Mouse (Mus musculus) kidney, postnatal 25 days (tissue): ENCODE results near the gene Src.
"Not testable (repeated sequence)": the region's sequence is repeated elsewhere in the genome, so short reads cannot be mapped to it uniquely, and the experiment has no call there.

ENCODE experiments used
- DNase-seq, 2 experiments: peaks; one replicate each; pipeline ENCODE4 v3.0.0; 2021; ENCODE audit warnings: mixed read lengths in 2 of 2

Src gene

GRCm38 (mm10) chr2:157479858-157480568, 61.8 kb downstream of the Src start:
- peak; percentile 52 to 63 for DNase-seq

- no peak for DNase-seq
Measured at GRCm38 (mm10) chr2:157482729-157483128, 64.5 kb downstream of the Src start.

DNA sequence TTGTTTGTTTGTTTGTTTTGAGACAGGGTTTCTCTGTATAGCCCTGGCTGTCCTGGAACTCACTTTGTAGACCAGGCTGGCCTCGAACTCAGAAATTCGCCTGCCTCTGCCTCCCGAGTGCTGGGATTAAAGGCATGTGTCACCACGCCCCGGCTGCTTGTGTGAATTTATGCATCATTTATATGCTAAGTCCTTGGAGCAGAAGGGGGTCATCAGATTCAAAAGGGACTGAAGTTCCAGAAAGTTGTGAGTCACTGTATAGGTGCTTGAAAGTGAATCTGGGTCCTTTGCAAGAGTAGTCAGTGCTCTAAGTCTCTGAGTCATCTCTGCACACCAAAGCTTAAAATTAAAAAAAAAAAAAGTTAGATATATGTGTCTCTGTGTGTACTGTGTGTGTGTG, 68.3 kb downstream of the Src start:
- not testable (repeated sequence) for DNase-seq

GRCm38 (mm10) chr2:157486981-157487656, 68.9 kb downstream of the Src start:
- no peak for DNase-seq

- no peak for DNase-seq
Measured at GRCm38 (mm10) chr2:157487733-157488175, 69.5 kb downstream of the Src start.

- DNase-seq, result no peak
Measured at GRCm38 (mm10) chr2:157493240-157493639, 75.0 kb downstream of the Src start.

DNA sequence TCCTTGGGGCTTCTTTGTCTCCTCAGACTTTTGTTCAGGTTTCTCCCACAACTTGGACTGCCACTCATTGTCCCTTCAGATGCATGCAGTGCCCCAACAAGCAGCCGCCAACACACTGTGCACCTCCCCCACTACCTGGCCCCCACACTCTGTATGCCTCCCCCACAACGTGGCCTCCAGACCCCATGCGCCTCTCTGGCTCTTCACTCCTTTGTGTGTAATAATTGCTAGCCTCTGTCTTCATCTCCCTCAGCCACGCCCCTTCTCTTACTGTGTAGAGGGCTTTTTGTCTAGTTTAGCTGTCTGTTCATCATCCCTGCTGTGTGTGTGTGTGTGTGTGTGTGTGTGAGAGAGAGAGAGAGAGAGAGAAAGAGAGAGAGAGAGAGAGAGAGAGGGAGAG, 80.3 kb downstream of the Src start:
- DNase-seq, result no peak

DNA sequence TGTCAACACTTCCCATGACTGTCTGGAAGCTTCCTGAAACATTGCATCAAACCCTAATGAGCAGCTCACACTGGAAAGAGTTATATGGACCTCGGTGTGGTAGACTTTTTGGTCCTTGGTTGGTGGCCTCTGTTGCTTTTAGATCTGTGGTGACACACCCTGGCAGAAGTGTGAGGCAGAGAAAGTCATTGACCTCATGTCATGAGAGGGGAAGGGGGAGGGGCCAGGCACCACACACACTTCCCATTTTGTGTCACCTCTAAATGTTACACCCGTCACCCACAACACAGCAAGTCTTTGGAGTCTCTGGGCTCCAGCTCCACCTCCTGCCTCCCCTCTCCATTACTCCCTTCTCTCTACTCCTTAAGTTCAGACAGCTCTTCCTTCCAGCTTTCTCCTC, 82.1 kb downstream of the Src start:
- DNase-seq, result no peak

DNA sequence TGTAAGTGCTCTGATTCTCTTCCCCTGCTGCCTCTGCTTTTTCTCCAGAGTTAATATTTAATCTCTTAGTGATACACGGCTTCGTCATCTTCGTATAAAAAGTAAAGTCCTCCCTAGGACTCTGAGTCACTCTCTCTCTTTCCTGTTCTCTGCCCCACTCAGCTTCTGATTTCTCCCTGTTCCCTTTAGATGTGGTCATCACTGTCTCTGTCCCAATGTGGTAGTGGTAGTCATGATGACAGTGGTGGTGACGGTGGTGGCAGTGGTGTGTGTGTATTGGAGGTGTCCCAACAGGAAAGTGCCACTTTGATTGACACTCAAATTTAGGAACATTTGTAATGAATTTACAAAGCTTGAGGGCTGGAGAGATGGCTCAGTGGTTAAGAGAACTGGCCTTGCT, 83.1 kb downstream of the Src start:
- DNase-seq, result no peak

DNA sequence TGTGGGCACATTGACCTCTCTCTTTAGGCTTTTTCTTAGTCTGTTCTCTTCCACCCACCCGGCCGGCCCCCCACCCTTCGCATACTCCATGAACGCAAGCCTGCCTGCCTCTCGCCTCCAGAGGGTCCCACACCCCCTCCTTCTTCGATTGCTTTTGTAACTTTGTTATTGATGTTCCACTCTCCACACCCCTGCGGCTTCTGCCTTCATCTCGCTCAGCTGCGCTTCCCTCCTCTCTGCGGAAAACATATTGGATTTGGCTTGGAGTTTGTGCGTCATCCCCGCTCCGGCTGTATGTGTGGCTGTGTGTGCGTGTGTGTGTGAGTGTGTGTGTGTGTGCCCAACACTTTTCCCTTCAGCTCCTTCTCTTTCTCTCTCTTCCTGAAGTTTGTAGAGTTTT, 88.5 kb downstream of the Src start:
- no peak for DNase-seq

DNA sequence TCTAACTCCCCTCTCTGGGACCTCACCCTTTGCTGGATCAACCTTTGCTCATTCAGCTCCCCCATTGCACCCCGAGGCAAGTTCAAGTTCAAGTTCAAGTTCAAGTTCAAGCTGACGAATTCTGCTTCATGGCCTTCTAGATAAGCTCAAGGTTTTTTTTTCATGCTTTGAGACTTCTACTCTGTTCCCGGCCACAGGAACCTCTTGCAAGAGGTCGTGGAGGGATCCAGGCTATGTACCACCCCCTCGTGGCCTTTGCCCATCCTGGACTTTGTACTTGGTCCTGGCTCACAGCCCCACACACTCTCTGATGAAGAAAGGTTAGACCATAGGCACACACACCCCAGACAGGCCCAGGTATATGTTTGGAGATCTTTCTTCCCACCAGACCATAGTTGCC, 90.9 kb downstream of the Src start:
- peak; percentile 63 to 83 for DNase-seq

DNA sequence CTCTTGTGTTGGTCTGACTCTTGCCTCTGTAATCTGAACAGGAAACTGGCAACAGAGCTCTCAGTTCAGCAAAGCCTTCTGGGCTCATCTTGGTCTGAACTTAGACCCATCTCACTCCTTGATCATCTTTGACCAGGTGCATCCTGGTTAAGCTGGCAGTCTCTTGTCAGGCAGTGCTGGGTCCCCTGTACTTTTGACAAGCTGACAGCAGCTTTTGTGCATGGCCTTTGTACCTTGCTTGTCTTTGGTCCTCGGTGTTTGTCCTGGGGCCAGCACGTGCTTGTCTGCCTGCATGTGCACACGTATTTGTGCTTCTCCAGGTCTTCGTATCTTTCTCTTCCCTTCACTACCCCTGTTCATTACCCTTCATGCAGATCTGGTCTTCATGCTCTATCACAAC, 91.8 kb downstream of the Src start:
- peak; percentile 24 to 57 for DNase-seq

DNA sequence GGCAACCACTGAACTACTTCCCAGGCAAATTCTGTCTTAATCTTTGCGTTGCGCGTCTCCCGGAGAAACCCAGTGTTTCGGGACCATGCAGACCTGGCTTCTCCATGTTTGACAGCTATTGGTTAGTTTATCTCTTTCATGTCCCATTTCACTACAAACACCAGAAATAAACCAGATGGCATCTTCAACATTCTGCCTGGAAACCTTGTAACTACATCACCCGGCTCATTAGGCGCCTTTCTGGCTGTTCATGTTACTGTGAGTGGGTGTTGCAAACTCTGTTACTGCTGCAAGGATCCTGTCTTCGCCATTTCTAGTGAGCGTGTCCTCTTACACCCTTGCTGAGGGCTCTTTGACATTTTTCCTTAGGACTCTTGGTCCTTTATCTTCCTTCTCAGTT, 94.6 kb downstream of the Src start:
- DNase-seq, result no peak

DNA sequence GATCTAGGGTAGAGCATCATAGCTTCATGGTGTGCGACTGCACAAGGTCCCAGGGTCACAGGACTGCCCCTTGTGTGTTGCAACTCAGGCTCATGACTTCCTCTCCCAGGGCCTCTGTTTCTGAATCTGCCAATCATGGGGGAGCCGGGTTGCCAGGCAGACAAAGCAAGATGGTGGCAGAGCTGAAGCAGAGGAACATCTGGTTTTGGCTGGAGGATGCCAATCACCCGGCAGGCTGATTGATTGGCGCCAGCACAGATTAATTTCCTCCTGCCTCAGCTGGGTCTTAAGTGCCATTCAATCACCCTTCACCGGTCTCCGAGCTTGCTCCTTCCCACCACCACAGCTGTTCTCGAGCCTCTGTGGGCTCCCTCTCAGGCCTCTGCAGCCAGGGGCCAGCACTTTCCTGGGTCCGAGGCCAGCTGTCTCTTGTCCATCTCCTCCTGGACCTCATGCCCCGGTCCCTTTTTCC, 95.5 kb downstream of the Src start:
- DNase-seq, result no peak

DNA sequence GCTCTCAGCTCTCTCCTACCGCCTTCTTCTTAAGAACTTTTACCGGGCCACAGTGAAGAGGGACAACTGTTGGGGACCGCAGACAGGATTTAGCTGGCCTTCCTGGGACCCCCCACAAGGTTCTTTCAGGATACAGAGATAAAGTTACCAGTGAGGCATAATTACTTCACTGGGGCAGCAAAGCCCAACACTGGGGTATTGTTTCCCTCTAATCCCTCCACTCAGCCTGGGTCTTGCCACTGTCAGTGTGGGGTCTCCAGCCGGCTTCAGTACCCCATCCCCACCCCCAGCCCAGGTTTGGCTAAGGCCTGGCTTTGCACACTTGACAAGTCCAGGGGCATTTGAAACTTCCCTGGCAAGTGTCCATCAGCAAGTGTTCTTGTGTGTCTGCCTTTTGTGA, 96.1 kb downstream of the Src start:
- DNase-seq, result no peak

DNA sequence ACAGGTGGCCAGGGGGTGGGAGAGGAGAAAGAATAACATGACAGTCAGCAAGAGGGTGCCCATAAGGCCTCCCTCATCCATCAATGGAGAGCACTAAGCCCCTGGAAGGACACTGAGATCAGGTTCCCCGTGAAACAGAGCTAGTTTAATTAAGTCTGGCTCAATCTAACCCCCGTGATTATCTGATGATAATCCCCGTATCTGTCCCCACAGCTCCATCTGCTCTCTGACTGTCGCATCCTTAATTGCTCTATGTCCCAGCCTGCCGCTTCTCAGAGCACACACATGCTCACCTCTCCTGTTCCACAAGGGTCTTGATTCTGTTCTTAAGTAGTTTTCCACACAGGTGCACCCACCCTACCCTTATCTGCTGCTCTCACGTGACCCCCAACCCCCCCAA, 99.3 kb downstream of the Src start:
- DNase-seq, result no peak

GRCm38 (mm10) chr2:157518451-157518850, 100.2 kb downstream of the Src start:
- no peak for DNase-seq

- DNase-seq, result no peak
Measured at GRCm38 (mm10) chr2:157519452-157519851, 101.2 kb downstream of the Src start.

DNA sequence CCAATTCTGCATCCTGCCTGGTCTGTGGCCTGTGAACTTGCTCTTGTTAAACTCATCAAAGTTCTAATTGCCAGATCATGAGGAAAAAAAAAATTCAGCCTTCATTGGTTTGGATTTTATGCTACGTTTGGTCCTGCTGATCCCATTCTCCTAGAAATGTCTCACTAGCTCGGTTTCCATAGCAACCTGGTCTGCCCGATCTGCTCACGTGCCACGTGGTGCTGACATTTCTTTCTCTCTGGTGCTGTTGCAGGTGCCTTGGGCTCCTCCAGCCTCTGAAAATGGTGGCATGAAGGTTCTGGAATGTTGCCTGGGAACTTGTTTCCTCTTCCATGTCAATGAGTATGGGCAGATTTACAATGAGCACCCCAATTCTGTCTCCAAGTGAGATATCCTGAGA, 102.3 kb downstream of the Src start:
- DNase-seq, result no peak
